Mouse (Mus musculus) heart, adult 18-20 months (tissue): ENCODE measurements around the gene Chrna1. TPM values are rescaled to one million over a fixed set of nuclear protein-coding genes. Genes with fewer than 3 reads are reported as not detected.

Source experiments
- DNase-seq, 2 experiments: peaks; one replicate each; pipeline ENCODE4 v3.0.0; 2021 to 2022; ENCODE audit warnings: mixed read lengths in 1 of 2
- total RNA-seq, 2 experiments: library from RNA; stranded (reverse); gene quantifications; 2 replicates each; pipeline ENCODE4 v1.2.3; 2021

Chrna1 gene
- total RNA-seq, 2 experiments from 2014 or later: 0.05 TPM; not detected in 1

DNA sequence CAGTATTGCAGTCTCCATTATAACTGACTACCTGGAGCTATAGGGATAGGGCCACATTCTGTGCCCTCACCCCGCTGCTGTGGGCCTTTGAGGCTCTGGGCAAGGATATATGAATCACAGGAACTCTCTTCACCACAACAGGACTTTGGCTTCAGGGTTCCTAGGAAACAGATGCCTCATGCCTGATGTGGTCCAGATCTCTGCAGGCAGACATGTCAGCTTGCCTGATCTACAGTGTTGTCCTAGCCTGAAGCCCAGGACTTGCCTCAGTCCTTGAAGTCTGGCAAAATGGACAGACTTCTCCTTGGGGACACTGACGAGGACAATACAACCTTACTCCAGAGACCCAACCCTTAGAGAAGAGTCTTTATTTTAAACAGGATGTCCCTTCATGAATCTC, 61.8 kb downstream of the Chrna1 start:
- no peak for DNase-seq

DNA sequence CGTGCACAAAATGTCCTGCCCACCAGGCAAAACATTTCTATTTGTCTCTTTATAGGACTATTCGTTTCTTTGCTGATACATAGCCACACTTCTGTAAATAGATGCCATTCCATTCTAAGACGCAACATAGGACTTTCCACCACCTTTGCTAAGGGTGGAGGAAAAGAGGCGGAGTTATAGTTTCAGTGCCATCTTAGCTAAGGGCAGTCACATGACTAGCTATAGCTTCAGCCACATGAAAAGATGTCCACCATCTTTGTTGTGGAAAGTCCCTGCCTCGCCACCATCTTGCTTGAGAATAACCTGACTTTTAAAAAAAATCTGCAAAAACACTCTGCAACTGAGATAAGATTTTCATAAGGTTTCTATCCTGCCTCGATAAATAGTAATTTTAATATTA, 66.0 kb downstream of the Chrna1 start:
- no peak for DNase-seq

Other genes with a start within 250 kb of the Chrna1 start
- 10 to 100 TPM; 10.3 to 13.4 TPM for gene Gpr155, start 193.8 kb downstream of the Chrna1 start, total RNA-seq
- gene Wipf1, start 50.6 kb downstream of the Chrna1 start, total RNA-seq: 10 to 100 TPM; 11.2 to 14.0 TPM
- 10 to 100 TPM; 33.5 to 36.7 TPM for gene Chn1, start 195.0 kb upstream of the Chrna1 start, total RNA-seq